Mouse (Mus musculus): ENCODE results near the gene Myl12a. TPM values are rescaled to one million over a fixed set of nuclear protein-coding genes. Genes with fewer than 3 reads are reported as not detected.

Gene Myl12a
- polyA plus RNA-seq, 1 experiment from 2014 or later: 375 TPM

DNA sequence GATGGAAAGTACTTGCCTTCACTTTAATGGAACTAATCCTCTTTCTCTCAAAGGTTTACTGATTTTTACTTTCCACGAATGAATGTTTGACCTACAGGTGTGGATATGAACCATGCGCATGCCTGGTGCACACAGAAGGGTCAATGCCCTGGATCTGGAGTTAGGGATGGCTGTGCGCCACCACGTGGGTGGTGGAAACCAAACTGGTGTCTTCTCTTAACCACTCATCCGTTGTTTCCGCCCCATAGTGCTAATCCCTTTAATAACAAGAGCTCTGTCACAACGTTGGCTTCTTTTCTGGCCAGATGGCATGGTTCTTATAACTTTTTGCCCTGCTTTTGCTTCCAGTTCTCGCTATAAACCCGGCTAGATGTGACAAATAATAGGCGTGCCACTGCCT lies 51.4 kb downstream of the Myl12a start:
- Histone ChIP-seq H3K27me3 (ENCODE audit: control insufficient read depth, insufficient read depth, low read length) (no peaks in the 10 kb centered on the region), H3K27ac (ENCODE audit: low read depth, low read length) (no peak overlapping the region), H3K4me3 (ENCODE audit: low read depth, low read length) (no peak overlapping the region), H3K36me3 (ENCODE audit: control insufficient read depth, insufficient read depth, low read length) (no peaks in the 10 kb centered on the region), H3K9ac (ENCODE audit: low read length) (no peak overlapping the region), H3K4me1 (ENCODE audit: control insufficient read depth, insufficient read depth, low read length) (no peaks in the 10 kb centered on the region), H3K9me3 (ENCODE audit: control insufficient read depth, low read length) (no peaks in the 10 kb centered on the region), H3K4me2 (no peak overlapping the region)
- ATAC-seq (ENCODE audit: low FRiP score) (no peak), DNase-seq (ENCODE audit: low spot score, missing footprints) (peak; percentile 19)
- 74% methylated on average over 10 of the region's 10 CpGs for WGBS

DNA sequence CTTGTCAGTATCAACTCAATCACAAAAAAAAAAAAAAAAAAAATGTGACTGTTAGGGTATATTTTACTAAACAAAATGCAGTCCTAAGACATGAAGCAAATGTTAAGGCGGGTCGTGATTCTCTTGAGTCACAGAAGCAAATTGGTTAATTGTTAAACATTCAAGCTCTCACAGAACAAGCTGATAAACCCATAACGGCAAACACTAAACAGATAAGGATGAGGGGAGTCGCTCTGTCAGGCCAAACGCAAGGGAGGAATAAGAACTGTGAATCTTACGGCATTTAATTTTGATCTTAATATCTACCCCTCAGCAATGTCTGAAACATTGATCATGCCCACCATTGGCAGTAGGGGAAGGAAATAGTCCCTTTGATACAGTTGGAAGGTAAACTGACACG lies 53.5 kb downstream of the Myl12a start:
- DNase-seq (ENCODE audit: low spot score, missing footprints): no peak
- WGBS: 91% methylated on average over 7 of the region's 7 CpGs
- no peak overlapping the region for H3K4me2 ChIP-seq
- no peak for ATAC-seq (ENCODE audit: low FRiP score)
- no peaks in the 10 kb centered on the region for H3K9me3 ChIP-seq (ENCODE audit: control insufficient read depth, low read length)
- no peak overlapping the region for H3K27ac ChIP-seq (ENCODE audit: low read depth, low read length)
- no peak overlapping the region for H3K9ac ChIP-seq (ENCODE audit: low read length)
- no peaks in the 10 kb centered on the region for H3K27me3 ChIP-seq (ENCODE audit: control insufficient read depth, insufficient read depth, low read length)
- H3K4me3 ChIP-seq (ENCODE audit: low read depth, low read length): no peak overlapping the region
- H3K36me3 ChIP-seq (ENCODE audit: control insufficient read depth, insufficient read depth, low read length): no peaks in the 10 kb centered on the region
- H3K4me1 ChIP-seq (ENCODE audit: control insufficient read depth, insufficient read depth, low read length): no peaks in the 10 kb centered on the region

DNA sequence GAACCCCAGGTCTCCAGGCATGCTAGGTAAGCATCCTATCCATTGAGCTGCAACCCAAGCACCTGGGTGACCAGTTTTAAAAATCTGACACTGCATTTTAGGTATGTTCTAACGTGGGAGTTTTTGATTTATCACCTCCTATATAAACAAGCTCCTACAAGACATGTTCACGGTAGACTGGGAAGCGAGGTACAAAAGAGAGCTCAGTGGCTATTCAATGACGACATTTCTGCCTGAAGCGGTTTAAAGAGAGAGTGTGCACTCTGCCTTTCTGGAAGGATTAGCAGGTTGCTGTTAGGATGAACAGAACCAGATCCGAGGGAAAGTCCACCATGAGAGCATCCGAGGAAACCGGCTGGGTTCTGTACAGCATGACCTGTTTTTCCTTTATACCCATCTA lies 54.0 kb downstream of the Myl12a start:
- Histone ChIP-seq H3K4me1 (ENCODE audit: control insufficient read depth, insufficient read depth, low read length) (no peaks in the 10 kb centered on the region), H3K27me3 (ENCODE audit: control insufficient read depth, insufficient read depth, low read length) (no peaks in the 10 kb centered on the region), H3K9me3 (ENCODE audit: control insufficient read depth, low read length) (no peaks in the 10 kb centered on the region), H3K36me3 (ENCODE audit: control insufficient read depth, insufficient read depth, low read length) (no peaks in the 10 kb centered on the region), H3K9ac (ENCODE audit: low read length) (no peak overlapping the region), H3K27ac (ENCODE audit: low read depth, low read length) (no peak overlapping the region), H3K4me2 (no peak overlapping the region), H3K4me3 (ENCODE audit: low read depth, low read length) (no peak overlapping the region)
- 57% methylated on average over 8 of the region's 8 CpGs for WGBS
- ATAC-seq (ENCODE audit: low FRiP score) (no peak), DNase-seq (ENCODE audit: low spot score, missing footprints) (peak; percentile 33)

DNA sequence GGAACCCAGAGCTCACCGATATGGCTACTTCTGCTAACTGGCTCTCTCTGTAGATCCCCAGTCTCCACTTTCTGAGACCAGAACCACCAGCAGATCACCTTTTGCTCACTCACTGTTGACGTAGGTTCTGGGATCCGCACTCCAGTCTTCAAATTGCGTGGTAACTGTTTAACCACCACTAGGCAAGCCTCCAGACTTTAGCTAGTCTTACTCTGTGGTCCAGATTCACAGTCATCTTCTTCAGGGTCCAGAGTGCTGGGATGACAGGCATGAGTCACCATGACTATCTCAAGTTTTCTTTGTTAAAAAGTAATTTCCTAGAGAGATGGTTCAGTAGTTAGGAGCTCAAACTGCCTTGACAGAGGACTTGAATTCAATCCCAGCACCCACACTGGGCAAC lies 58.9 kb downstream of the Myl12a start:
- no peaks in the 10 kb centered on the region for H3K27me3 ChIP-seq (ENCODE audit: control insufficient read depth, insufficient read depth, low read length)
- DNase-seq (ENCODE audit: low spot score, missing footprints) (no peak), ATAC-seq (ENCODE audit: low FRiP score) (no peak)
- H3K36me3 ChIP-seq (ENCODE audit: control insufficient read depth, insufficient read depth, low read length): no peaks in the 10 kb centered on the region
- no peaks in the 10 kb centered on the region for H3K9me3 ChIP-seq (ENCODE audit: control insufficient read depth, low read length)
- WGBS: 94% methylated on average over 4 of the region's 4 CpGs
- no peaks in the 10 kb centered on the region for H3K4me1 ChIP-seq (ENCODE audit: control insufficient read depth, insufficient read depth, low read length)
- H3K9ac ChIP-seq (ENCODE audit: low read length): no peak overlapping the region
- H3K27ac ChIP-seq (ENCODE audit: low read depth, low read length): no peak overlapping the region
- no peak overlapping the region for H3K4me2 ChIP-seq
- no peak overlapping the region for H3K4me3 ChIP-seq (ENCODE audit: low read depth, low read length)

Other genes starting within 250 kb of the Myl12a start
- gene Tgif1, start 149.3 kb downstream of the Myl12a start, polyA plus RNA-seq (2014; fragmentation: Nextera tagmentation; extraction: Ambion mirVana): 53.0 and 58.4 TPM in 2 replicates
- 1.3 and 1.4 TPM in 2 replicates for gene Myom1, start 245 bp downstream of the Myl12a start, polyA plus RNA-seq (2014; fragmentation: Nextera tagmentation; extraction: Ambion mirVana)
- 31.6 and 35.4 TPM in 2 replicates for gene Lpin2, start 179.7 kb upstream of the Myl12a start, polyA plus RNA-seq (2014; fragmentation: Nextera tagmentation; extraction: Ambion mirVana)